9 mouse cellular contexts compared by ENCODE assay signal in genomic region chr3:94483790-94484439, GRCm38 (mm10). TPM values are rescaled to one million over a fixed set of nuclear protein-coding genes. Genes with fewer than 3 reads are reported as not detected.
DNase-seq lines count a peak whose midpoint lies in the region; ATAC-seq and TF ChIP-seq lines count a peak whose summit lies in the region.
"Had no signal": no experiment of that assay in that cellular context is flagged by ENCODE, and none has a peak within 500 bp of the region (broad histone marks: within the 10 kb centered on the region; RNA-seq: fewer than 3 reads in every experiment).

No protein-coding gene starts in this region.

- H3K9ac ChIP-seq in lung, postnatal 0 days (replicated peaks; ENCODE audit: low read depth): no peak overlapping the region
- H3K9ac ChIP-seq in kidney, embryonic 14.5 days (ENCODE audit: low read depth, low read length): no peak overlapping the region

- no peak for TF ChIP-seq CTCF in lung, postnatal 0 days (IDR thresholded peaks at IDR 0.05)

- peak; percentile 28 for DNase-seq in lung, postnatal 10 days
- DNase-seq in lung, postnatal 0 days (ENCODE audit: low spot score): no peak
- peak; percentile 75 to 76 for DNase-seq in cerebellum, postnatal 36 days
- DNase-seq in frontal cortex, postnatal 36 days (ENCODE audit: low spot score in 2 of 2): peak; percentile 94 to 98
- DNase-seq in left cerebral cortex, adult 9 months (ENCODE audit: low spot score in 2 of 2): peak; percentile 95
- peak; percentile 94 for DNase-seq in retina, postnatal 1 day
- no peak for DNase-seq in urinary bladder, postnatal 10 days (ENCODE audit: low spot score)

- H3K27me3 ChIP-seq in lung, postnatal 0 days (replicated peaks; ENCODE audit: insufficient read depth, low read length): no peaks in the 10 kb centered on the region
- H3K27me3 ChIP-seq in kidney, embryonic 14.5 days (ENCODE audit: control insufficient read depth, insufficient read depth, low read length): peaks cover 13% of the 10 kb centered on the region

- H3K4me1 ChIP-seq in lung, postnatal 0 days (ENCODE audit: insufficient read depth, low read depth, low read length): no peaks in the 10 kb centered on the region
- H3K4me1 ChIP-seq in kidney, embryonic 14.5 days (ENCODE audit: control insufficient read depth, insufficient read depth, low read length): 0 out of 2 replicates have a peak, but pooled peaks cover 3% of the 10 kb centered on the region

- no peaks in the 10 kb centered on the region for H3K36me3 ChIP-seq in lung, postnatal 0 days (ENCODE audit: insufficient read depth, low read length)
- no peaks in the 10 kb centered on the region for H3K36me3 ChIP-seq in kidney, embryonic 14.5 days (ENCODE audit: control insufficient read depth, insufficient read depth, low read length)

- TF ChIP-seq EP300 in lung, postnatal 0 days (IDR thresholded peaks at IDR 0.05): no peak

- H3K4me2 ChIP-seq in lung, postnatal 0 days (replicated peaks; ENCODE audit: low read depth, low read length): no peak overlapping the region
- no peak overlapping the region for H3K4me2 ChIP-seq in kidney, embryonic 14.5 days (replicated peaks; ENCODE audit: low read depth, low read length)

- H3K9me3 ChIP-seq in lung, postnatal 0 days (ENCODE audit: low read length): no peaks in the 10 kb centered on the region
- no peaks in the 10 kb centered on the region for H3K9me3 ChIP-seq in kidney, embryonic 14.5 days (ENCODE audit: control insufficient read depth, low read length)

- no peak overlapping the region for H3K4me3 ChIP-seq in lung, postnatal 0 days (ENCODE audit: low read depth, low read length)
- H3K4me3 ChIP-seq in kidney, embryonic 14.5 days (ENCODE audit: low read length): no peak overlapping the region

- WGBS in lung, postnatal 0 days: 25% methylated on average over 20 of the region's 20 CpGs
- WGBS in kidney, embryonic 14.5 days: 27% methylated on average over 20 of the region's 20 CpGs

- no peak overlapping the region for H3K27ac ChIP-seq in lung, postnatal 0 days (ENCODE audit: low read length)
- no peak overlapping the region for H3K27ac ChIP-seq in kidney, embryonic 14.5 days (ENCODE audit: low read depth, low read length)

- no peak for ATAC-seq in lung, postnatal 0 days
- no peak; the same call in 1 of the 2 replicates for ATAC-seq in kidney, embryonic 14.5 days (ENCODE audit: low FRiP score, low TSS enrichment)

RNA-seq across cellular contexts. Expression of gene Riiad1, which starts 3.8 kb away (rescaled TPM):
- polyA plus RNA-seq in lung, postnatal 0 days (2015; fragmentation: Nextera tagmentation; extraction: Ambion mirVana): 28.7 and 32.9 TPM in 2 replicates
- polyA plus RNA-seq in kidney, embryonic 14.5 days (2014; fragmentation: Nextera tagmentation; extraction: Ambion mirVana): 0.91 and 1.7 TPM in 2 replicates

RNA-seq across cellular contexts. Expression of gene Celf3, which starts 5.8 kb away (rescaled TPM):
- 0.80 and 1.2 TPM in 2 replicates for polyA plus RNA-seq in lung, postnatal 0 days (2015; fragmentation: Nextera tagmentation; extraction: Ambion mirVana)
- 0.34 and 0.53 TPM in 2 replicates for polyA plus RNA-seq in kidney, embryonic 14.5 days (2014; fragmentation: Nextera tagmentation; extraction: Ambion mirVana)

RNA-seq across cellular contexts. Expression of gene Oaz3, which starts 40.2 kb away (rescaled TPM):
- polyA plus RNA-seq in lung, postnatal 0 days (2015; fragmentation: Nextera tagmentation; extraction: Ambion mirVana): 0.25 and 0.30 TPM in 2 replicates
- 0.28 and 0.40 TPM in 2 replicates for polyA plus RNA-seq in kidney, embryonic 14.5 days (2014; fragmentation: Nextera tagmentation; extraction: Ambion mirVana)
- polyA plus RNA-seq: small intestine, adult 2 months had no signal

RNA-seq across cellular contexts. Expression of gene Mrpl9, which starts 40.8 kb away (rescaled TPM):
- 39.2 and 39.7 TPM in 2 replicates for polyA plus RNA-seq in lung, postnatal 0 days (2015; fragmentation: Nextera tagmentation; extraction: Ambion mirVana)
- 71.3 and 73.7 TPM in 2 replicates for polyA plus RNA-seq in kidney, embryonic 14.5 days (2014; fragmentation: Nextera tagmentation; extraction: Ambion mirVana)

Comparison
In these comparisons a context has a peak if more than half of its experiments do, and no peak if none do; other contexts are left out.
1. DNase-seq: peak in lung, postnatal 10 days (single experiment), cerebellum, postnatal 36 days (2 of 2), frontal cortex, postnatal 36 days (2 of 2), left cerebral cortex, adult 9 months (2 of 2) and retina, postnatal 1 day (single experiment); none in lung, postnatal 0 days (single experiment) and urinary bladder, postnatal 10 days (single experiment).
2. RNA of gene Riiad1, which starts 3.8 kb away (polyA plus RNA-seq): 28.7 to 32.9 TPM in lung, postnatal 0 days; 0.91 to 1.7 TPM in kidney, embryonic 14.5 days; every median in the first group is over 10 times any median in the second.